Mouse (Mus musculus): ENCODE measurements around the gene Tnnt1. TPM values are rescaled to one million over a fixed set of nuclear protein-coding genes. Genes with fewer than 3 reads are reported as not detected.

Gene Tnnt1
- polyA plus RNA-seq (2012): 11.7 and 17.0 TPM in 2 replicates

DNA sequence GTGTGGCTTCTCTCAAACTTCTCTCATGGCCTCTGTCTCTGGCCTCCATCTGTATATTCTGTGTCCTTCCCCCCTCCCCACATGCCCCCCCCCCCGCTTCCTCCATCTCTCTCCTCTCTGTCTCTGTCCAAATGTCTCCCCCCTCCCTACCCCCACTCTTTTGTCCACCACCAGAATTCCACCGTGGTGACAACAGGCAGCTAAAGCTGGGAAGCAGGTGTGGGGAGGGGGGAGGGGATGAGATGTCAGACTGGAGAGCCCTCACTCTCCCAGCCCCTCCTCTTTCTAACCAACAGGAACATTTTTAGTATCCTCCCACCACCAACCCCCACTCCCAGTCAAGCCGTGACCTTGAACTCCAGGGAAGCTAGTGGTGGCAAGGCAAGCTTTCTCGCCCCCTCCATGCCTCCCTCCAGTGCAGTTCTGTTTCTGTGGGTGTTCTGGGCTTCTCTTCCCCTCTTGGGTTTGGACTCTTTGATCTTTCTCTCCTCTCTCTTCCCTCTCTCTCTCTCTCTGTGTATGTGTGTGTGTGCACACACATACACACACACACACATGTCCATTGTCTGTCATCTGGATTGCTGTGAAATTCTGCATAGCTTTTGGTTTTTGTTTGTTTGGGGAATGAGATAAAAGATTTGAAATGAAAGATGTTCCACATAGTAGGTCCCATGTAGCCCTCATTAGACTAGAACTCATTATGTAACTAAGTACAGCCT lies at the start of gene Tnnt1:
TSS of gene Tnnt1 (minus strand) at position 51 of the 719 bp plus-strand sequence.

DNA sequence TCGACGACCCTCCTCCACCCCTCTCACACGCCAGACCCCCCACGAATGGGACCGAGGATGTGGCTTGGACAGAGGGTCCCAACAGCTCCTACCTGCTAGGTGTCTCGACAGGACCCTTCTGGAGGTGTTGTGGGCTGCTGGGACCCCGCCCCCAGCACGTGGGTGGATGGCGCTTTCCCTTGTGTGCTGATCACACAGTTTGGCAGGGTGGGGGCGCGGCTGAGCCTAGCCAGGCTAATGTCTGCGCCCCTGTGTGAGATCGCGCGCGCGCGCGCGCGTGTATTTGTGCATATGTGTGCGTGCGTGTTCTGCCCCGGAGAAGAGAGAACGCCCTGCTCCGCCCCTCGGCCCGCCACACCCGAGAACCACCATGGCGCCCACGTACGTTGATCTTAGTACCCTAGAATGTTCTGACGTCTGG lies 31.0 kb upstream of the Tnnt1 start, which contains the start of gene Syt5:
TSS of gene Syt5 (minus strand) at position 321 of the 421 bp plus-strand sequence.

DNA sequence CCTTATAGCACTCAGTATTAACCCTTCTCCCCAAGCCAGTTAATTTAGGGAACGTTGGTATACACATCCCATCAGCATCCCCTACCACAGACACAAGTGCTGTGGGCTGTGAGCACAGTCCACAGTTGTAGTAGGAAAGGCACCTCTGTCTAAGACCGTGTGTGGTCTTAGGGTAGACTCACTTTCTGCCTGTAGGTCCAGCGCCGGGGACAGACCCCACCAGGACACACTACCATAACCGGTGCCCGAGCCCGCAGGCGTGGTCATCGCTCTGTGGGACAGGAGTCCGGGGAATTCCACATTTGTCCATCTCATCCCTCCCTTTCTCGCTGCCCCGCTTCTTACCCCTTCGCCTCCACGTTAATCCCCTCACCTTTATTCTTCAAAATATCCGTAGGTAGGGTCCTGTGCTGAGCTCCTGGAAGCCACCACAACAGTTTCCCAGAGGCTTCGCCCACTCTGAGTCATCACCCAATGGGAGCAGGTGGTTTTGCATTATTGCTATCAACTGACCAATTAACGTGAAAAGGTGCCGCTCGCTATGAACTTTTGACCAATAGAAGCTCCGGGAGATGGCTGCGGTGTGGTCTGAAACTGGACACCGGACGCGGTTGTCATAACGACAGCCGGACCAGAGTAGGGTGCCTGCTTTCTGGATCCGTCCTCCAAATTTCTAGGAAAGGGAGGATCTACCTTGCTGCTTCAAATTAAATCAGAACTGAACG lies 16.0 kb upstream of the Tnnt1 start, which contains the start of gene Dnaaf3:
TSS of gene Dnaaf3 (minus strand) at position 449 of the 725 bp plus-strand sequence.

DNA sequence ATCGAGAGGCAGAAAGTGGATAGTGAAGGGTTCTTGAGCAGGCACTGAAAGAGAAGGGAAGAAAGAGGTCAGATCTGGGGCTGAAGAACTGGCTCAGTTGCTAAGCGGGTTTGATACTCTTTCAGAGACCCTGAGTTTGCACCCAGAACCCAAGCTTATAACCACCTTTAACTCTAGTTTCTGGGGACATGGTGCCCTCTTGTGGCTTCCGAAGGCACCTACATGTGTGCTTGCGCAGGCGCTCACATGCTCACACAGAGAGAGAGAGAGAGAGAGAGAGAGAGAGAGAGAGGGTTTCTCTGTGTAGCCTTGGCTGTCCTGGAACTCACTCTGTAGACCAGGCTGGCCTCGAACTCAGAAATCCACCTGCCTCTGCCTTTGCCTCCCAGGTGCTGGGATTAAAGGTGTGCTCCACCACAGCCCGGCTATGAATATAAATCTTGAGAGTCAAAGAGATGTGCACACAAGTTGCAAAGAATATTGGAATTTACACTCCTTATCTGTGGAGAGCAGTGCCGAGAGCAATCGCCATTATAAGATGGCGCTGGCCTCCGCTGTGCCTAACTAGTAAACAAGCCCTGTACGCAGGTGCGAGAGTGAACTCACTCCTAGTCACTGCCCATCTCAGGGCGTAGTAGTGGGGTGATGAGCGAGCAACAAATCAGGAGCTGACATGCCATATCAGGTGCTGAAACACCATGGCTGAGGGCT lies 8.2 kb upstream of the Tnnt1 start, which contains the start of gene Tnni3:
TSS of gene Tnni3 (minus strand) at position 18 of the 711 bp plus-strand sequence.

DNA sequence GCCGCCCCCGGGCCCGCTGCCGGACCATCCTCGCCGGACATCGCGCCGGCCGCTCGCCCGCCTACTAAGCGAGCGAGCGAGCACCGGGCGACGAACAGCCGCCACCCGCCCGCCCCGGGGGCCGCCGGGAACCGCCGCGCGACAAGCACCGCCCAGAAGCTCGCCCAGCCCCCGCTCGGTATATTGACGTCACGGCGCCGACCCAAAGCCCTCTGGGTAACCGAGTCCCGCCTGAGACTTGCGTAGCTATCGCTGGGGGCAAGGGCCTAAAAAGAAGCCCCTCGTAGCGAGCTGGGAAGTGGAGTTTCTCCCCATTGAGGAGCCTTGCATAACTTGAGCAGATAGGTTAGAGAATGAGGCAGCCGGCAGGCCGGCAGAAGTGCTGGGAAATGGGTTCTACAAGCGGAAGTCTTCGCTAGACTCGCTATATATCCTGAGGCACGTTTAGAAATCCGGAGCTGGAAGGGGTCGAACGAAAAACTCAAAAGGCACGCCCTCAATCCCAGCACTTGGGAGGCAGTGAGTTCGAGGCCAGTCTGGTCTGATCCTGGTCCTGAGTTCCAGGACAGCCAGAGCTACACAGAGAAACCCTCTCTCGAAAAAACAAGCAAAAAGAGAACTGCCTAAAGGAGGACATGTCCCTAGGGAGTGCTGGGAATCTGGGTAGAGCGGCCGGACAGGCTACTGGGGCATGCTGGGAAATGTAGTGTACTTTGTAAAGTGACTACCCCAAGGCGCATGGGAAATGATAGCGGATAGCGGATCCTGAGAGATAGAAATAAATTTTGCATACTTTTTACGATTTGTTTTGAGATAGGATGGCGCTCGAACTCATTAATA lies 14.4 kb downstream of the Tnnt1 start, which contains the start of gene Ppp1r12c:
TSS of gene Ppp1r12c (minus strand) at position 123 of the 840 bp plus-strand sequence.

DNA sequence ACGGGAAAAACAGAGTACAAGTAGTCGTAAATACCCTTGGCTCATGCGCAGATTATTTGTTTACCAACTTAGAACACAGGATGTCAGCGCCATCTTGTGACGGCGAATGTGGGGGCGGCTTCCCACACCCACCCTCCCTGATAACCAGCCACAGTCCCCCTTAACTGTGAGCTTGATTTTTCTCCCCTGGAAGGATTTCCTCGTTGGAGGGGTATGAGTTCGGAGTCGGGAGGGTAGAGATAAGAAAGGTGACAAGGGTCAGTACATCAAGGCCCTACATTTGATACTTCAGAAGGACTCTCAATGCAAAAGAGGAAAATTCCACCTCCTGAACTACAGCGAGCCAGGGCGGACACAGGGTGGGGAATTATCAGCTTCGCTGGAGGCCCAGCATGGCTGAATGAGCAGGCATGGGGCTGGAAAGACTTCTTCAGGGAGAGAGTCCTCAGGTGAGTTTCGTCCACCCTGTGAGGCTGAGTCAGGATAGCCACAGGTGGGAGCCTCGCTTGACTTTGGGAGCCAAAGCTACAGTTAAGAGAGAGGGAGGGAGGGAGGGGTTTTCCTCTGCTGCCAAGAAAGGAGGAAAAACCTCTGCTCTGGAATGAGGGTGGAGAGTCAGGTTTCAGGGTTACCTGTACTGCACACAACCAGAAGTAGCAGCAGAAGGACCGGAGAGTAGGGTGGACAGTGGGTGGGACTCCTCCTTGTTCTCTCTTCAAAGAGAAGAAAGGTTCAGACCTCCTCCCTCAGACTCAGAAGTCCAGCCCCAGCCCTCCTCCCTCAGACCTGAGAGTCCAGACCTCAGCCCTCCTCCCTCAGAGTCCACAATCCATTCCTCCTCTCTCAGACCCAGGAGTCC lies 55.4 kb downstream of the Tnnt1 start, which contains the start of gene Eps8l1:
TSS of gene Eps8l1 (plus strand) at position 99 of the 859 bp plus-strand sequence.

Other genes starting within 250 kb of the Tnnt1 start
- 0.10 TPM in 1 of 2 replicates, not detected in the other for gene Ncr1, start 178.7 kb downstream of the Tnnt1 start, polyA plus RNA-seq (2012)
- not detected in 2 replicates for gene Gp6, start 118.6 kb downstream of the Tnnt1 start, polyA plus RNA-seq (2012)
- gene Rdh13, start 70.7 kb downstream of the Tnnt1 start, polyA plus RNA-seq (2012): 3.8 and 6.0 TPM in 2 replicates
- gene Eps8l1, start 55.7 kb downstream of the Tnnt1 start, polyA plus RNA-seq (2012): 11.9 and 14.4 TPM in 2 replicates
- gene Ppp1r12c, start 14.7 kb downstream of the Tnnt1 start, polyA plus RNA-seq (2012): 216 and 316 TPM in 2 replicates
- gene Tnni3, start 7.8 kb upstream of the Tnnt1 start, polyA plus RNA-seq (2012): 4.9 and 6.1 TPM in 2 replicates
- 12.8 and 13.5 TPM in 2 replicates for gene Dnaaf3, start 16.1 kb upstream of the Tnnt1 start, polyA plus RNA-seq (2012)
- gene Syt5, start 31.2 kb upstream of the Tnnt1 start, polyA plus RNA-seq (2012): 0.51 and 0.83 TPM in 2 replicates
- gene Ptprh, start 87.7 kb upstream of the Tnnt1 start, polyA plus RNA-seq (2012): 0.21 TPM in 1 of 2 replicates, not detected in the other
- 8.7 and 11.0 TPM in 2 replicates for gene Tmem86b, start 115.0 kb upstream of the Tnnt1 start, polyA plus RNA-seq (2012)
- gene Ppp6r1, start 142.6 kb upstream of the Tnnt1 start, polyA plus RNA-seq (2012): 283 and 305 TPM in 2 replicates
- 124 and 128 TPM in 2 replicates for gene Hspbp1, start 168.7 kb upstream of the Tnnt1 start, polyA plus RNA-seq (2012)
- gene Brsk1, start 174.2 kb upstream of the Tnnt1 start, polyA plus RNA-seq (2012): 0.13 and 0.35 TPM in 2 replicates
- 2.6 and 3.2 TPM in 2 replicates for gene Tmem150b, start 208.9 kb upstream of the Tnnt1 start, polyA plus RNA-seq (2012)
- gene Kmt5c, start 223.7 kb upstream of the Tnnt1 start, polyA plus RNA-seq (2012): 312 and 341 TPM in 2 replicates
- 64.2 and 92.5 TPM in 2 replicates for gene Cox6b2, start 236.7 kb upstream of the Tnnt1 start, polyA plus RNA-seq (2012)

All from megakaryocyte-erythroid progenitor cell, adult 5 weeks (primary cell).